Mouse (Mus musculus) thymus, adult 2 months (tissue): Measurements from ENCODE around the gene Fam174b.

ENCODE experiments used
- CTCF ChIP-seq: fragments of 200-500 bp; IDR thresholded peaks from 2 replicates; pipeline ENCODE4 v1.5.1; 2012; ENCODE audit warnings: mild to moderate bottlenecking, control low read depth, low read length, moderate library complexity, borderline replicate concordance; ENCODE audit not compliant: control insufficient read depth, poor library complexity, insufficient read depth; ENCODE audit errors: extremely low read depth
- POLR2A ChIP-seq: fragments of 200-500 bp; IDR thresholded peaks from 2 replicates; pipeline ENCODE4 v1.6.1; 2012; ENCODE audit warnings: mild to moderate bottlenecking, low read length, control low read depth, moderate library complexity; ENCODE audit not compliant: control insufficient read depth, poor library complexity, insufficient read depth; ENCODE audit errors: extremely low read depth

GRCm38 (mm10) chr7:73769224-73769623 lies 29.1 kb downstream of the Fam174b start:
- TF ChIP-seq POLR2A (no peak), CTCF (no peak)
